Mouse (Mus musculus) cerebellum, adult (tissue): ENCODE measurements around the gene Rora.

Source experiments
- ATAC-seq: cut with Nextera tagmentation; 2 replicates; pipeline ENCODE4 v1.9.2; 2017; ENCODE audit warnings: mild to moderate bottlenecking, moderate library complexity, mixed read lengths; ENCODE audit not compliant: insufficient number of reproducible peaks, low FRiP score, low TSS enrichment

Gene Rora

GRCm38 (mm10) chr9:69314451-69315210 lies 661.0 kb downstream of the Rora start:
- no peak for ATAC-seq

GRCm38 (mm10) chr9:69317527-69318115 lies 664.0 kb downstream of the Rora start:
- ATAC-seq = no peak

GRCm38 (mm10) chr9:69319434-69319833 lies 665.8 kb downstream of the Rora start:
- no peak for ATAC-seq

- ATAC-seq = no peak
Measured at GRCm38 (mm10) chr9:69319913-69320634, 666.5 kb downstream of the Rora start.

- ATAC-seq = no peak
Measured at GRCm38 (mm10) chr9:69320635-69321027, 667.0 kb downstream of the Rora start.

- ATAC-seq = no peak
Measured at GRCm38 (mm10) chr9:69321956-69322355, 668.4 kb downstream of the Rora start.

GRCm38 (mm10) chr9:69323831-69324230 lies 670.2 kb downstream of the Rora start:
- ATAC-seq = no peak

- no peak for ATAC-seq
Measured at GRCm38 (mm10) chr9:69327077-69327476, 673.5 kb downstream of the Rora start.

- ATAC-seq = no peak
Measured at GRCm38 (mm10) chr9:69327591-69327990, 674.0 kb downstream of the Rora start.

GRCm38 (mm10) chr9:69331790-69332189 lies 678.2 kb downstream of the Rora start:
- ATAC-seq = no peak

GRCm38 (mm10) chr9:69332802-69333568 lies 679.4 kb downstream of the Rora start:
- no peak for ATAC-seq

- no peak for ATAC-seq
Measured at GRCm38 (mm10) chr9:69333654-69334053, 680.1 kb downstream of the Rora start.

GRCm38 (mm10) chr9:69334106-69334505 lies 680.5 kb downstream of the Rora start:
- ATAC-seq = no peak

- ATAC-seq = no peak
Measured at GRCm38 (mm10) chr9:69336063-69336462, 682.5 kb downstream of the Rora start.

- no peak for ATAC-seq
Measured at GRCm38 (mm10) chr9:69339199-69339598, 685.6 kb downstream of the Rora start.

GRCm38 (mm10) chr9:69339829-69340228 lies 686.2 kb downstream of the Rora start:
- no peak for ATAC-seq

- no peak for ATAC-seq
Measured at GRCm38 (mm10) chr9:69340421-69340820, 686.8 kb downstream of the Rora start.

GRCm38 (mm10) chr9:69343881-69344280 lies 690.3 kb downstream of the Rora start:
- no peak for ATAC-seq

GRCm38 (mm10) chr9:69345550-69345949 lies 692.0 kb downstream of the Rora start:
- ATAC-seq = no peak

- ATAC-seq = no peak
Measured at GRCm38 (mm10) chr9:69347796-69348195, 694.2 kb downstream of the Rora start.

- ATAC-seq = no peak
Measured at GRCm38 (mm10) chr9:69349537-69349936, 696.0 kb downstream of the Rora start.
